Mouse (Mus musculus): ENCODE measurements around the gene Tst. TPM values are rescaled to one million over a fixed set of nuclear protein-coding genes. Genes with fewer than 3 reads are reported as not detected.

Tst gene
- polyA plus RNA-seq, 1 experiment from 2014 or later, result 15.9 TPM

GRCm38 (mm10) chr15:78435681-78436080 is 30.0 kb upstream of the Tst start:
- peaks cover 18% of the 10 kb centered on the region for H3K36me3 ChIP-seq (ENCODE audit: control insufficient read depth, insufficient read depth, low read length)
- no peak overlapping the region for H3K27ac ChIP-seq (ENCODE audit: low read depth)
- peaks cover 7% of the 10 kb centered on the region for H3K4me1 ChIP-seq (replicated peaks; ENCODE audit: control insufficient read depth, insufficient read depth, low read length)
- H3K4me2 ChIP-seq (ENCODE audit: low read length), result no peak overlapping the region
- H3K9ac ChIP-seq (ENCODE audit: low read length), result no peak overlapping the region
- no peaks in the 10 kb centered on the region for H3K9me3 ChIP-seq (ENCODE audit: control insufficient read depth, low read length)
- H3K27me3 ChIP-seq (replicated peaks; ENCODE audit: control insufficient read depth, insufficient read depth, low read length), result no peaks in the 10 kb centered on the region
- 80% methylated on average over 11 of the region's 11 CpGs for WGBS
- ATAC-seq (replicated peaks; ENCODE audit: low FRiP score, low TSS enrichment, low read depth) (no peak), DNase-seq (ENCODE audit: low spot score) (no peak)
- H3K4me3 ChIP-seq (ENCODE audit: low read depth, low read length), result no peak overlapping the region

GRCm38 (mm10) chr15:78434896-78435520 is 29.3 kb upstream of the Tst start:
- H3K36me3 ChIP-seq (ENCODE audit: control insufficient read depth, insufficient read depth, low read length), result peaks cover 18% of the 10 kb centered on the region
- no peak for ATAC-seq (replicated peaks; ENCODE audit: low FRiP score, low TSS enrichment, low read depth)

GRCm38 (mm10) chr15:78431541-78432121 is 25.9 kb upstream of the Tst start:
- Histone ChIP-seq H3K9ac (ENCODE audit: low read length) (no peak overlapping the region), H3K27ac (ENCODE audit: low read depth) (no peak overlapping the region), H3K4me3 (ENCODE audit: low read depth, low read length) (no peak overlapping the region), H3K4me2 (ENCODE audit: low read length) (no peak overlapping the region), H3K4me1 (replicated peaks; ENCODE audit: control insufficient read depth, insufficient read depth, low read length) (peaks cover 9% of the 10 kb centered on the region), H3K9me3 (ENCODE audit: control insufficient read depth, low read length) (no peaks in the 10 kb centered on the region), H3K27me3 (replicated peaks; ENCODE audit: control insufficient read depth, insufficient read depth, low read length) (0 out of 2 replicates have a peak, but pooled peaks cover 9% of the 10 kb centered on the region), H3K36me3 (ENCODE audit: control insufficient read depth, insufficient read depth, low read length) (peaks cover 18% of the 10 kb centered on the region)
- WGBS, result 82% methylated on average over 7 of the region's 7 CpGs
- no peak for ATAC-seq (replicated peaks; ENCODE audit: low FRiP score, low TSS enrichment, low read depth)
- DNase-seq (ENCODE audit: low spot score), result no peak

More at GRCm38 (mm10) chr15:78434896-78435520, 29.3 kb upstream of the Tst start:
- H3K4me2 ChIP-seq (ENCODE audit: low read length), result no peak overlapping the region
- H3K27me3 ChIP-seq (replicated peaks; ENCODE audit: control insufficient read depth, insufficient read depth, low read length), result no peaks in the 10 kb centered on the region
- 41% methylated on average over 6 of the region's 6 CpGs for WGBS
- H3K4me1 ChIP-seq (replicated peaks; ENCODE audit: control insufficient read depth, insufficient read depth, low read length), result peaks cover 7% of the 10 kb centered on the region
- no peaks in the 10 kb centered on the region for H3K9me3 ChIP-seq (ENCODE audit: control insufficient read depth, low read length)
- H3K4me3 ChIP-seq (ENCODE audit: low read depth, low read length), result no peak overlapping the region
- H3K27ac ChIP-seq (ENCODE audit: low read depth), result no peak overlapping the region
- no peak overlapping the region for H3K9ac ChIP-seq (ENCODE audit: low read length)
- DNase-seq (ENCODE audit: low spot score), result peak; percentile 64

GRCm38 (mm10) chr15:78430874-78431273 is 25.2 kb upstream of the Tst start:
- peaks cover 9% of the 10 kb centered on the region for H3K4me1 ChIP-seq (replicated peaks; ENCODE audit: control insufficient read depth, insufficient read depth, low read length)
- DNase-seq (ENCODE audit: low spot score) (no peak), ATAC-seq (replicated peaks; ENCODE audit: low FRiP score, low TSS enrichment, low read depth) (no peak)
- H3K27ac ChIP-seq (ENCODE audit: low read depth), result no peak overlapping the region
- H3K4me2 ChIP-seq (ENCODE audit: low read length), result no peak overlapping the region
- peaks cover 17% of the 10 kb centered on the region for H3K36me3 ChIP-seq (ENCODE audit: control insufficient read depth, insufficient read depth, low read length)
- 88% methylated on average over 10 of the region's 10 CpGs for WGBS
- no peaks in the 10 kb centered on the region for H3K9me3 ChIP-seq (ENCODE audit: control insufficient read depth, low read length)
- H3K4me3 ChIP-seq (ENCODE audit: low read depth, low read length), result no peak overlapping the region
- H3K9ac ChIP-seq (ENCODE audit: low read length), result no peak overlapping the region
- 0 out of 2 replicates have a peak, but pooled peaks cover 9% of the 10 kb centered on the region for H3K27me3 ChIP-seq (replicated peaks; ENCODE audit: control insufficient read depth, insufficient read depth, low read length)

GRCm38 (mm10) chr15:78429871-78430622 is 24.3 kb upstream of the Tst start:
- 79% methylated on average over 13 of the region's 13 CpGs for WGBS
- Histone ChIP-seq H3K9me3 (ENCODE audit: control insufficient read depth, low read length) (no peaks in the 10 kb centered on the region), H3K27ac (ENCODE audit: low read depth) (no peak overlapping the region), H3K4me3 (ENCODE audit: low read depth, low read length) (0 out of 2 replicates have a peak overlapping the region, but pooled peaks have one; percentile 58), H3K4me1 (replicated peaks; ENCODE audit: control insufficient read depth, insufficient read depth, low read length) (peaks cover 9% of the 10 kb centered on the region), H3K36me3 (ENCODE audit: control insufficient read depth, insufficient read depth, low read length) (peaks cover 12% of the 10 kb centered on the region), H3K9ac (ENCODE audit: low read length) (peak overlapping the region; percentile 58; the same call in 1 of the 2 replicates), H3K4me2 (ENCODE audit: low read length) (peak overlapping the region; percentile 68), H3K27me3 (replicated peaks; ENCODE audit: control insufficient read depth, insufficient read depth, low read length) (0 out of 2 replicates have a peak, but pooled peaks cover 9% of the 10 kb centered on the region)
- no peak for DNase-seq (ENCODE audit: low spot score)
- ATAC-seq (replicated peaks; ENCODE audit: low FRiP score, low TSS enrichment, low read depth), result no peak

- no peaks in the 10 kb centered on the region for H3K9me3 ChIP-seq (ENCODE audit: control insufficient read depth, low read length)
- H3K4me1 ChIP-seq (replicated peaks; ENCODE audit: control insufficient read depth, insufficient read depth, low read length), result peaks cover 9% of the 10 kb centered on the region
- H3K27ac ChIP-seq (ENCODE audit: low read depth), result peak overlapping the region; percentile 48; the same call in 1 of the 2 replicates
- H3K27me3 ChIP-seq (replicated peaks; ENCODE audit: control insufficient read depth, insufficient read depth, low read length), result peaks cover 15% of the 10 kb centered on the region; the same call in 1 of the 2 replicates
- peak overlapping the region; percentile 68 for H3K4me2 ChIP-seq (ENCODE audit: low read length)
- WGBS, result 9% methylated on average over 3 of the region's 3 CpGs
- H3K4me3 ChIP-seq (ENCODE audit: low read depth, low read length), result peak overlapping the region; percentile 58
- peak overlapping the region; percentile 58 for H3K9ac ChIP-seq (ENCODE audit: low read length)
- no peak for ATAC-seq (replicated peaks; ENCODE audit: low FRiP score, low TSS enrichment, low read depth)
- H3K36me3 ChIP-seq (ENCODE audit: control insufficient read depth, insufficient read depth, low read length), result peaks cover 9% of the 10 kb centered on the region
- no peak for DNase-seq (ENCODE audit: low spot score)
These were observed 23.4 kb upstream of the Tst start for GRCm38 (mm10) chr15:78429139-78429459.

GRCm38 (mm10) chr15:78428391-78429138 is 22.9 kb upstream of the Tst start, which contains the start of gene Kctd17:
Gene Kctd17, plus strand, starts transcription at chr15:78428564.
- H3K4me1 ChIP-seq (replicated peaks; ENCODE audit: control insufficient read depth, insufficient read depth, low read length), result peaks cover 9% of the 10 kb centered on the region
- H3K9ac ChIP-seq (ENCODE audit: low read length), result peak within 1 kb of the TSS; percentile 58
- ATAC-seq (replicated peaks; ENCODE audit: low FRiP score, low TSS enrichment, low read depth), result peak; percentile 79
- 2% methylated on average over 47 of the region's 52 CpGs for WGBS
- peak within 1 kb of the TSS; percentile 48; the same call in 1 of the 2 replicates for H3K27ac ChIP-seq (ENCODE audit: low read depth)
- H3K27me3 ChIP-seq (replicated peaks; ENCODE audit: control insufficient read depth, insufficient read depth, low read length), result peaks cover 20% of the 10 kb centered on the region
- H3K9me3 ChIP-seq (ENCODE audit: control insufficient read depth, low read length), result no peaks in the 10 kb centered on the region
- H3K4me3 ChIP-seq (ENCODE audit: low read depth, low read length), result peak within 1 kb of the TSS; percentile 58
- H3K36me3 ChIP-seq (ENCODE audit: control insufficient read depth, insufficient read depth, low read length), result peaks cover 4% of the 10 kb centered on the region
- peak within 1 kb of the TSS; percentile 68 for H3K4me2 ChIP-seq (ENCODE audit: low read length)
- DNase-seq (ENCODE audit: low spot score), result peak; percentile 80

GRCm38 (mm10) chr15:78425230-78425629 is 19.5 kb upstream of the Tst start:
- H3K9me3 ChIP-seq (ENCODE audit: control insufficient read depth, low read length), result no peaks in the 10 kb centered on the region
- H3K27me3 ChIP-seq (replicated peaks; ENCODE audit: control insufficient read depth, insufficient read depth, low read length), result peaks cover 35% of the 10 kb centered on the region
- no peak overlapping the region for H3K27ac ChIP-seq (ENCODE audit: low read depth)
- H3K36me3 ChIP-seq (ENCODE audit: control insufficient read depth, insufficient read depth, low read length), result no peaks in the 10 kb centered on the region
- ATAC-seq (replicated peaks; ENCODE audit: low FRiP score, low TSS enrichment, low read depth) (no peak), DNase-seq (ENCODE audit: low spot score) (no peak)
- peaks cover 9% of the 10 kb centered on the region for H3K4me1 ChIP-seq (replicated peaks; ENCODE audit: control insufficient read depth, insufficient read depth, low read length)
- no peak overlapping the region for H3K4me3 ChIP-seq (ENCODE audit: low read depth, low read length)
- no peak overlapping the region for H3K9ac ChIP-seq (ENCODE audit: low read length)
- no peak overlapping the region for H3K4me2 ChIP-seq (ENCODE audit: low read length)
- WGBS, result 55% methylated on average over 4 of the region's 4 CpGs

All from intestine, embryonic 14.5 days (tissue).